Mouse (Mus musculus) spleen, postnatal 36 days (tissue): ENCODE data around the gene Slc22a6.

ENCODE experiments used
- DNase-seq, 2 experiments: peaks; one replicate each; pipeline ENCODE4 v3.0.0; 2022; ENCODE audit warnings: low spot score in 2 of 2, mixed read lengths in 1 of 2

The Slc22a6 gene

GRCm38 (mm10) chr19:8605241-8605558, 12.6 kb upstream of the Slc22a6 start:
- DNase-seq: peak; percentile 15 to 39

- no peak for DNase-seq
Measured at GRCm38 (mm10) chr19:8611358-8612123, 6.3 kb upstream of the Slc22a6 start.

- no peak for DNase-seq
Measured at GRCm38 (mm10) chr19:8613111-8613510, 4.7 kb upstream of the Slc22a6 start.

- no peak for DNase-seq
Measured at GRCm38 (mm10) chr19:8614343-8614742, 3.5 kb upstream of the Slc22a6 start.

GRCm38 (mm10) chr19:8616314-8616713, 1.5 kb upstream of the Slc22a6 start:
- DNase-seq: no peak

GRCm38 (mm10) chr19:8621098-8621497, 3.3 kb downstream of the Slc22a6 start:
- no peak for DNase-seq

GRCm38 (mm10) chr19:8630249-8630648, 12.4 kb downstream of the Slc22a6 start:
- no peak for DNase-seq

- DNase-seq: no peak
Measured at GRCm38 (mm10) chr19:8630826-8631225, 13.0 kb downstream of the Slc22a6 start.

- DNase-seq: no peak
Measured at GRCm38 (mm10) chr19:8632029-8632428, 14.2 kb downstream of the Slc22a6 start.

GRCm38 (mm10) chr19:8642086-8642485, 24.2 kb downstream of the Slc22a6 start:
- DNase-seq: no peak

GRCm38 (mm10) chr19:8646393-8646792, 28.6 kb downstream of the Slc22a6 start:
- no peak for DNase-seq

GRCm38 (mm10) chr19:8655833-8656232, 38.0 kb downstream of the Slc22a6 start:
- DNase-seq: no peak

- no peak for DNase-seq
Measured at GRCm38 (mm10) chr19:8656341-8656740, 38.5 kb downstream of the Slc22a6 start.

GRCm38 (mm10) chr19:8661821-8662307, 44.0 kb downstream of the Slc22a6 start:
- DNase-seq: no peak

GRCm38 (mm10) chr19:8662337-8662736, 44.5 kb downstream of the Slc22a6 start:
- DNase-seq: peak; percentile 14 to 30

GRCm38 (mm10) chr19:8663360-8663839, 45.6 kb downstream of the Slc22a6 start, which contains the start of gene Chrm1:
TSS of gene Chrm1 (plus strand) at chr19:8663789.
- DNase-seq: no peak

- no peak for DNase-seq
Measured at GRCm38 (mm10) chr19:8663911-8664421, 46.1 kb downstream of the Slc22a6 start.

GRCm38 (mm10) chr19:8664859-8665258, 47.0 kb downstream of the Slc22a6 start:
- no peak for DNase-seq

GRCm38 (mm10) chr19:8665746-8666145, 47.9 kb downstream of the Slc22a6 start:
- DNase-seq: no peak

GRCm38 (mm10) chr19:8672859-8673258, 55.0 kb downstream of the Slc22a6 start:
- DNase-seq: no peak

GRCm38 (mm10) chr19:8673336-8674063, 55.7 kb downstream of the Slc22a6 start:
- no peak for DNase-seq
